In the genomic region with DNA sequence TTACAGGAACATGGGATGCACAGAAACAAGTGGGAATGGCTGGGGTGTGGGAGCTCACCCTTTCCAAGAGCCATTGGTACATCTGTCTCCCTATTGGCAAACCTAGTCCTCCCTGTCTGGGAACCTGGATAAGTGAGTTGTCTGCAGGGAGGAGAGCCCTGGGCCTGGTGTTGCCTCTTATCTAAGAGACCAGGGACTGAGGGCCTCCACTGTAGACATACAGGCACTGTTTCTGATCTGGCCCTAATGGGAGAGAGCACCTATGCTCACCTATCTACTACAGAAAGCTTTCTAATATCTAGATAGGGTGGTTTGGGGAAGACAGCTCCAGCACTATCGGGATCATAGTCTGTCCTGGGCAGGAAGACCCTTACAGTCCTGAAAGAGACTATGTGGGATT, we compare ENCODE assay signal across 17 mouse cellular contexts. TPM values are rescaled to one million over a fixed set of nuclear protein-coding genes. Genes with fewer than 3 reads are reported as not detected.
DNase-seq lines count a peak whose midpoint lies in the region; ATAC-seq and TF ChIP-seq lines count a peak whose summit lies in the region.
"Had no signal": no experiment of that assay in that cellular context is flagged by ENCODE, and none has a peak within 500 bp of the region (broad histone marks: within the 10 kb centered on the region; RNA-seq: fewer than 3 reads in every experiment).

No protein-coding gene starts in this region.

- H3K4me2 ChIP-seq in heart, embryonic 12.5 days = no peak overlapping the region
- H3K4me2 ChIP-seq in liver, embryonic 13.5 days = peak overlapping the region; percentile 57
- no peak overlapping the region for H3K4me2 ChIP-seq in midbrain, postnatal 0 days (ENCODE audit: low read depth, low read length, poor library complexity, severe bottlenecking)
- H3K4me2 ChIP-seq: forebrain, embryonic 13.5 days; hindbrain, embryonic 15.5 days had no signal

- peak overlapping the region; percentile 70 for H3K27ac ChIP-seq in heart, embryonic 12.5 days (ENCODE audit: poor library complexity, severe bottlenecking)
- H3K27ac ChIP-seq in liver, embryonic 13.5 days = peak overlapping the region; percentile 97
- no peak overlapping the region for H3K27ac ChIP-seq in midbrain, postnatal 0 days (ENCODE audit: low read depth, low read length)
- H3K27ac ChIP-seq: forebrain, embryonic 13.5 days; hindbrain, embryonic 15.5 days; kidney, postnatal 0 days had no signal

- DNase-seq in heart, postnatal 36 days = no peak
- DNase-seq in spleen, postnatal 10 days (ENCODE audit: low spot score in 2 of 2) = peak; percentile 70 to 73
- DNase-seq in spleen, adult 18-20 months = no peak
- DNase-seq in liver, embryonic 13.5 days = peak; percentile 85
- no peak for DNase-seq in left cerebral cortex, postnatal 25 days (ENCODE audit: low spot score in 2 of 2)
- DNase-seq in midbrain, postnatal 0 days (ENCODE audit: low spot score) = no peak
- no peak for DNase-seq in neural tube, embryonic 10.5 days (ENCODE audit: extremely low spot score, low spot score)
- DNase-seq: cerebellum, postnatal 10 days; heart, adult 18-20 months had no signal

- H3K27me3 ChIP-seq in heart, embryonic 12.5 days (replicated peaks) = no peaks in the 10 kb centered on the region
- no peaks in the 10 kb centered on the region for H3K27me3 ChIP-seq in liver, embryonic 13.5 days
- no peaks in the 10 kb centered on the region for H3K27me3 ChIP-seq in midbrain, postnatal 0 days (ENCODE audit: insufficient read depth, low read length)
- H3K27me3 ChIP-seq: forebrain, embryonic 13.5 days; hindbrain, embryonic 15.5 days had no signal

- no peak overlapping the region for H3K4me3 ChIP-seq in heart, embryonic 12.5 days
- H3K4me3 ChIP-seq in liver, embryonic 13.5 days (replicated peaks) = 0 out of 2 replicates have a peak overlapping the region, but pooled peaks have one; percentile 12
- no peak overlapping the region for H3K4me3 ChIP-seq in midbrain, postnatal 0 days (ENCODE audit: low read depth, low read length)
- H3K4me3 ChIP-seq: embryonic facial prominence, embryonic 10.5 days; forebrain, embryonic 13.5 days; hindbrain, embryonic 15.5 days; myocyte had no signal

- H3K9me3 ChIP-seq in heart, embryonic 12.5 days (replicated peaks) = no peaks in the 10 kb centered on the region
- H3K9me3 ChIP-seq in liver, embryonic 13.5 days (replicated peaks) = no peaks in the 10 kb centered on the region
- H3K9me3 ChIP-seq in midbrain, postnatal 0 days (ENCODE audit: low read length) = no peaks in the 10 kb centered on the region
- H3K9me3 ChIP-seq: embryonic facial prominence, embryonic 10.5 days; forebrain, embryonic 13.5 days; hindbrain, embryonic 15.5 days had no signal

- no peaks in the 10 kb centered on the region for H3K4me1 ChIP-seq in heart, embryonic 12.5 days (replicated peaks)
- peaks cover 84% of the 10 kb centered on the region for H3K4me1 ChIP-seq in liver, embryonic 13.5 days (replicated peaks)
- H3K4me1 ChIP-seq in midbrain, postnatal 0 days (ENCODE audit: insufficient read depth, low read length) = no peaks in the 10 kb centered on the region
- H3K4me1 ChIP-seq: embryonic facial prominence, embryonic 10.5 days; forebrain, embryonic 13.5 days; hindbrain, embryonic 15.5 days had no signal

- peak; percentile 94 for ATAC-seq in heart, embryonic 12.5 days (ENCODE audit: insufficient number of reproducible peaks, low FRiP score)
- ATAC-seq in liver, embryonic 13.5 days (ENCODE audit: low read depth) = peak; percentile 100
- no peak for ATAC-seq in midbrain, postnatal 0 days (ENCODE audit: low FRiP score)
- ATAC-seq: activated CD4-positive, CD25-positive, alpha-beta regulatory T cell, adult 4 months; forebrain, embryonic 13.5 days had no signal

- intact Hi-C loops in heart, postnatal 36 days (cut with DNase I) = no loop called here
- intact Hi-C loops in left cerebral cortex, postnatal 25 days (cut with DNase I) = no loop called here

- WGBS in heart, embryonic 12.5 days = 89% methylated on average over 1 of the region's 1 CpGs
- 26% methylated on average over 1 of the region's 1 CpGs for WGBS in liver, embryonic 13.5 days (ENCODE audit: insufficient replicate concordance)
- WGBS in midbrain, postnatal 0 days = 95% methylated on average over 1 of the region's 1 CpGs

- H3K36me3 ChIP-seq in heart, embryonic 12.5 days = peaks cover 44% of the 10 kb centered on the region
- peaks cover 47% of the 10 kb centered on the region for H3K36me3 ChIP-seq in liver, embryonic 13.5 days
- H3K36me3 ChIP-seq in midbrain, postnatal 0 days (ENCODE audit: insufficient read depth, low read length) = peaks cover 10% of the 10 kb centered on the region

- 0 out of 2 replicates have a peak overlapping the region, but pooled peaks have one; percentile 37 for H3K9ac ChIP-seq in heart, embryonic 12.5 days
- peak overlapping the region; percentile 84 for H3K9ac ChIP-seq in liver, embryonic 13.5 days
- no peak overlapping the region for H3K9ac ChIP-seq in midbrain, postnatal 0 days (replicated peaks; ENCODE audit: low read length, poor library complexity, severe bottlenecking)
- H3K9ac ChIP-seq: forebrain, embryonic 13.5 days; hindbrain, embryonic 15.5 days had no signal

- no peak for TF ChIP-seq CTCF in midbrain, postnatal 0 days (IDR thresholded peaks at IDR 0.05)

RNA-seq across cellular contexts. Expression of a gene that starts 11.4 kb away (rescaled TPM):
- 38.6 and 42.8 TPM in 2 replicates for polyA plus RNA-seq in heart, embryonic 12.5 days (2016; fragmentation: Nextera tagmentation; extraction: Ambion mirVana)
- 10 to 100 TPM; 26.1 to 28.5 TPM for total RNA-seq in heart, postnatal 36 days (2021)
- 27.5 and 29.7 TPM in 2 replicates for polyA plus RNA-seq in liver, embryonic 13.5 days (2015; fragmentation: Nextera tagmentation; extraction: Ambion mirVana)
- 10 to 100 TPM; 42.5 to 50.0 TPM for total RNA-seq in left cerebral cortex, postnatal 25 days (2021)
- 36.0 and 44.7 TPM in 2 replicates for total RNA-seq in midbrain, postnatal 0 days (2014; rRNA removed)
- polyA plus RNA-seq in midbrain, postnatal 0 days (2015; fragmentation: Nextera tagmentation; extraction: Ambion mirVana) = 35.3 and 38.6 TPM in 2 replicates

RNA-seq across cellular contexts. Expression of a gene that starts 20.1 kb away (rescaled TPM):
- 5,912 and 6,218 TPM in 2 replicates for polyA plus RNA-seq in heart, embryonic 12.5 days (2016; fragmentation: Nextera tagmentation; extraction: Ambion mirVana)
- not detected for total RNA-seq in heart, postnatal 36 days (2021)
- polyA plus RNA-seq in liver, embryonic 13.5 days (2015; fragmentation: Nextera tagmentation; extraction: Ambion mirVana) = 289 and 430 TPM in 2 replicates
- total RNA-seq in left cerebral cortex, postnatal 25 days (2021) = not detected
- total RNA-seq in midbrain, postnatal 0 days (2014; rRNA removed) = 0.38 TPM in 1 of 2 replicates, not detected in the other
- polyA plus RNA-seq in midbrain, postnatal 0 days (2015; fragmentation: Nextera tagmentation; extraction: Ambion mirVana) = 0.49 TPM in 1 of 2 replicates, not detected in the other
- total RNA-seq: heart, adult 18-20 months; layer of hippocampus, postnatal 14 days had no signal
- polyA plus RNA-seq: activated CD4-positive, CD25-positive, alpha-beta regulatory T cell, adult 4 months; myocyte had no signal

RNA-seq across cellular contexts. Expression of a gene that starts 27.2 kb away (rescaled TPM):
- polyA plus RNA-seq in heart, embryonic 12.5 days (2016; fragmentation: Nextera tagmentation; extraction: Ambion mirVana) = 11,592 and 12,808 TPM in 2 replicates
- over 10,000 TPM in 1 of 2 experiments, 1,000 to 10,000 TPM in 1; 7,538 to 10,107 TPM for total RNA-seq in heart, postnatal 36 days (2021)
- 56,818 and 64,288 TPM in 2 replicates for polyA plus RNA-seq in liver, embryonic 13.5 days (2015; fragmentation: Nextera tagmentation; extraction: Ambion mirVana)
- 100 to 1,000 TPM; 501 to 528 TPM for total RNA-seq in left cerebral cortex, postnatal 25 days (2021)
- total RNA-seq in midbrain, postnatal 0 days (2014; rRNA removed) = 562 and 930 TPM in 2 replicates
- 470 and 497 TPM in 2 replicates for polyA plus RNA-seq in midbrain, postnatal 0 days (2015; fragmentation: Nextera tagmentation; extraction: Ambion mirVana)

RNA-seq across cellular contexts. Expression of a gene that starts 29.8 kb away (rescaled TPM):
- 17.8 and 19.1 TPM in 2 replicates for polyA plus RNA-seq in heart, embryonic 12.5 days (2016; fragmentation: Nextera tagmentation; extraction: Ambion mirVana)
- total RNA-seq in heart, postnatal 36 days (2021) = 1 to 10 TPM; 6.7 TPM
- polyA plus RNA-seq in liver, embryonic 13.5 days (2015; fragmentation: Nextera tagmentation; extraction: Ambion mirVana) = 19.7 and 21.6 TPM in 2 replicates
- 10 to 100 TPM; 20.0 to 20.8 TPM for total RNA-seq in left cerebral cortex, postnatal 25 days (2021)
- total RNA-seq in midbrain, postnatal 0 days (2014; rRNA removed) = 31.7 and 35.0 TPM in 2 replicates
- 31.2 and 37.7 TPM in 2 replicates for polyA plus RNA-seq in midbrain, postnatal 0 days (2015; fragmentation: Nextera tagmentation; extraction: Ambion mirVana)

RNA-seq across cellular contexts. Expression of a gene that starts 30.6 kb away (rescaled TPM):
- polyA plus RNA-seq in heart, embryonic 12.5 days (2016; fragmentation: Nextera tagmentation; extraction: Ambion mirVana) = 15.7 and 18.1 TPM in 2 replicates
- 1 to 10 TPM in 1 of 2 experiments, not detected in 1; 1.4 TPM for total RNA-seq in heart, postnatal 36 days (2021)
- 111 and 141 TPM in 2 replicates for polyA plus RNA-seq in liver, embryonic 13.5 days (2015; fragmentation: Nextera tagmentation; extraction: Ambion mirVana)
- total RNA-seq in left cerebral cortex, postnatal 25 days (2021) = under 1 TPM in 1 of 2 experiments, not detected in 1; 0.73 TPM
- total RNA-seq in midbrain, postnatal 0 days (2014; rRNA removed) = 1.7 and 5.9 TPM in 2 replicates
- 1.9 and 3.1 TPM in 2 replicates for polyA plus RNA-seq in midbrain, postnatal 0 days (2015; fragmentation: Nextera tagmentation; extraction: Ambion mirVana)
- polyA plus RNA-seq: activated CD4-positive, CD25-positive, alpha-beta regulatory T cell, adult 4 months had no signal

Comparison
In these comparisons a context has a peak if more than half of its experiments do, and no peak if none do; other contexts are left out.
1. DNase-seq: peak in spleen, postnatal 10 days (2 of 2) and liver, embryonic 13.5 days (single experiment); none in heart, postnatal 36 days (0 of 2), spleen, adult 18-20 months (0 of 2), left cerebral cortex, postnatal 25 days (0 of 2), midbrain, postnatal 0 days (single experiment) and neural tube, embryonic 10.5 days (single experiment).